Mouse (Mus musculus) heart, embryonic 16.5 days (tissue): ENCODE results near the gene Rundc1. TPM values are rescaled to one million over a fixed set of nuclear protein-coding genes. Genes with fewer than 3 reads are reported as not detected.
A peak's percentile ranks its signal among the peaks of the same experiment; 100 is the strongest.
"Not testable (repeated sequence)": the region's sequence is repeated elsewhere in the genome, so short reads cannot be mapped to it uniquely, and the experiment has no call there.

ENCODE experiments used
- ATAC-seq: fragments of 200-750 bp; cut with Nextera tagmentation; replicated peaks from 2 replicates; pipeline ENCODE4 v1.8.0; 2017; ENCODE audit warnings: moderate number of reproducible peaks; ENCODE audit not compliant: insufficient read depth, low FRiP score; ENCODE audit errors: extremely low read depth
- H3K27ac ChIP-seq: fragments of 300-500 bp; sonication (generic); 2 replicates; pipeline ENCODE4 v1.5.1; 2014; ENCODE audit warnings: mild to moderate bottlenecking, low read length, control low read depth, moderate library complexity
- H3K27me3 ChIP-seq: fragments of 300-500 bp; sonication (generic); 2 replicates; pipeline ENCODE4 v1.6.1; 2014; ENCODE audit warnings: low read length, mixed read lengths; ENCODE audit not compliant: control insufficient read depth, insufficient read depth
- H3K36me3 ChIP-seq: fragments of 300-500 bp; sonication (generic); 2 replicates; pipeline ENCODE4 v1.6.1; 2014; ENCODE audit not compliant: control insufficient read depth, insufficient read depth
- H3K4me1 ChIP-seq: fragments of 300-500 bp; sonication (generic); 2 replicates; pipeline ENCODE4 v1.6.1; 2014; ENCODE audit warnings: low read length, mixed read lengths; ENCODE audit not compliant: control insufficient read depth, insufficient read depth
- H3K4me2 ChIP-seq: fragments of 300-500 bp; sonication (generic); 2 replicates; pipeline ENCODE4 v1.6.1; 2014; ENCODE audit warnings: low read depth, mild to moderate bottlenecking, control low read depth, low read length
- H3K4me3 ChIP-seq: fragments of 300-500 bp; sonication (generic); 2 replicates; pipeline ENCODE4 v1.5.1; 2014; ENCODE audit warnings: mild to moderate bottlenecking, control low read depth, low read length
- H3K9ac ChIP-seq: fragments of 300-500 bp; sonication (generic); 2 replicates; pipeline ENCODE4 v1.6.1; 2014; ENCODE audit warnings: low read length, control low read depth
- H3K9me3 ChIP-seq: fragments of 300-500 bp; sonication (generic); replicated peaks from 2 replicates; pipeline ENCODE4 v1.6.1; 2016; ENCODE audit warnings: low read length; ENCODE audit not compliant: control insufficient read depth
- WGBS: fragments of 180-500 bp; shearing (Covaris S2); extraction: QIAGEN DNeasy Blood & Tissue Kit; methylation state at CpG from one replicate; pipeline ENCODE4 v1.1.7; 2014; 5-methylcytosine and 5-hydroxymethylcytosine counted together
- polyA plus RNA-seq: library from polyadenylated mRNA; unstranded; fragments of >200 nt; fragmentation: Nextera tagmentation; extraction: Ambion mirVana; gene quantifications from 2 replicates; pipeline ENCODE4 v1.2.1, GENCODE M21; 2015

The Rundc1 gene
- polyA plus RNA-seq, 1 experiment from 2014 or later = 15.4 TPM

DNA sequence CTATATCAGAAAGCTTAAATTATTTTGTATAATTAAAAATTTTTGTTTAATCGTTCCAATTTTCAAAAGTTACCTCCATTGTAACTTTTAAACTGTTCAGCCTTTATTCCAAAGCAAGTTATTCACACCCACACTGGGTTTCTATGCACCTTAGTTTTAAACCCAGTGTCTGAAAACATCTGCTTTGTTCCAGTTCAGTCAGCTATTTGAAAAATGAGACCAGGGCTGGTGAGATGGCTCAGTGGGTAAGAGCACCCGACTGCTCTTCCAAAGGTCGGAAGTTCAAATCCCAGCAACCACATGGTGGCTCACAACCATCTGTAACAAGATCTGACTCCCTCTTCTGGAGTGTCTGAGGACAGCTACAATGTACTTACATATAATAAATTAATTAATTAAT lies 13.1 kb downstream of the Rundc1 start:
- H3K36me3 ChIP-seq = peaks cover 15% of the 10 kb centered on the region
- H3K27ac ChIP-seq = not testable (repeated sequence)
- 53% methylated on average over 3 of the region's 3 CpGs for WGBS

DNA sequence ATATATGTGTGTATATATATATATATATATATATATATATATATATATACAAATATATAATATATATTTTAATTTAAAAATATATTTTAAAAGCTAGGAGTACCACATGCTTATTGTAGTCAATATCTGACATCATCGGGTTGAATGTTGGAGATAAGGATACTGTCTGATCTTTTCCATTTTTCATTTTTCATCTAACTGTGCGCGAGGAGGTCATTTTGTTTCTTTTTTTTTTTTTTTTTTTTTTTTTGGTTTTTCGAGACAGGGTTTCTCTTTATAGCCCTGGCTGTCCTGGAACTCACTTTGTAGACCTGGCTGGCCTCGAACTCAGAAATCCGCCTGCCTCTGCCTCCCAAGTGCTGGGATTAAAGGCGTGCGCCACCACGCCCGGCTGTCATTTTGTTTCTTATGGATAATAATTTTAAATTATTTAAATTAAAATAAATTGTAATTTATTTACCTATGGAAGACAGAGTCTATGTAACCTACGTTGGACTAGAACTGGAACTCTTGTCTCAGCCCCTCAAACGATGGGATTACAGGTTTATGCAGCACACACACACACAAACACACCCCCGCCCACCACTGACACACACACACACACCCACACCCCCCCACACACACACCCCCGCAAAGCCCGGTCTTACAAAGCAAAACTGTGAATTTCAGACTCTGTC lies 16.7 kb downstream of the Rundc1 start:
- Histone ChIP-seq H3K4me3 (peak overlapping the region; percentile 43), H3K36me3 (peaks cover 20% of the 10 kb centered on the region), H3K4me2 (peak overlapping the region; percentile 65)
- H3K4me1 ChIP-seq, H3K9me3 ChIP-seq, H3K27me3 ChIP-seq, ATAC-seq, H3K27ac ChIP-seq, H3K9ac ChIP-seq: not testable (repeated sequence)
- WGBS = 36% methylated on average over 14 of the region's 15 CpGs

More for the DNA sequence above, 13.1 kb downstream of the Rundc1 start:
- H3K4me1 ChIP-seq, ATAC-seq, H3K4me2 ChIP-seq, H3K9me3 ChIP-seq, H3K9ac ChIP-seq, H3K4me3 ChIP-seq, H3K27me3 ChIP-seq: not testable (repeated sequence)

GRCm38 (mm10) chr11:101442127-101442693 lies 17.3 kb downstream of the Rundc1 start, which contains the start of gene Rpl27:
TSS of gene Rpl27 (plus strand) at chr11:101442298.
- Histone ChIP-seq H3K4me3 (peak within 1 kb of the TSS; percentile 91), H3K27ac (peak within 1 kb of the TSS; percentile 91), H3K4me1 (peaks cover 7% of the 10 kb centered on the region), H3K9ac (peak within 1 kb of the TSS; percentile 95), H3K4me2 (peak within 1 kb of the TSS; percentile 76), H3K36me3 (peaks cover 20% of the 10 kb centered on the region), H3K27me3 (no peaks in the 10 kb centered on the region), H3K9me3 (no peaks in the 10 kb centered on the region)
- WGBS = under 1% methylated on average over 42 of the region's 42 CpGs
- peak; percentile 99 for ATAC-seq

DNA sequence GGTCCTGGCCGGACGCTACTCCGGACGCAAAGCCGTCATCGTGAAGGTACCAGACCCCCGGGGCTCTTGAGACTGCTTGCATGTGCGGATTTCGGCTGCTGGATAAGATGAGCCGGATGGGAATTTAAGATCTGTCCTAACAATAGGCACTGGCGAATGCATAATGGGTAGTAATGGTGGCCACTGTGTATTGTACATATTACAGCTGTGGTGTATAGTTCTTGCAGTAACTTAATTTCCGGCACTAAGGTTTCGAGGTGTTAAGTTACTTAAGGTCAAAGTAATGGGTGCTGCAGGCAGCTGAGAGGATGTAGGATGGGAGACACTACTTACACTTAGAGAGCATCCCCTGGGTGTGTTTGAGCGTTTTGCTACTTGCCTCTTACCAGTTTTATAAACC lies 17.9 kb downstream of the Rundc1 start:
- peaks cover 20% of the 10 kb centered on the region for H3K36me3 ChIP-seq
- peaks cover 7% of the 10 kb centered on the region for H3K4me1 ChIP-seq
- peak overlapping the region; percentile 76 for H3K4me2 ChIP-seq
- peak overlapping the region; percentile 91 for H3K27ac ChIP-seq
- no peak for ATAC-seq
- under 1% methylated on average over 14 of the region's 14 CpGs for WGBS
- H3K9me3 ChIP-seq = no peaks in the 10 kb centered on the region
- H3K9ac ChIP-seq = peak overlapping the region; percentile 95
- no peaks in the 10 kb centered on the region for H3K27me3 ChIP-seq
- H3K4me3 ChIP-seq = peak overlapping the region; percentile 91

GRCm38 (mm10) chr11:101446319-101446718 lies 21.4 kb downstream of the Rundc1 start:
- H3K9ac ChIP-seq = no peak overlapping the region
- no peaks in the 10 kb centered on the region for H3K9me3 ChIP-seq
- WGBS = 81% methylated on average over 1 of the region's 1 CpGs
- ATAC-seq = no peak
- H3K4me1 ChIP-seq = peaks cover 10% of the 10 kb centered on the region
- H3K4me3 ChIP-seq = no peak overlapping the region
- no peaks in the 10 kb centered on the region for H3K27me3 ChIP-seq
- peaks cover 20% of the 10 kb centered on the region for H3K36me3 ChIP-seq
- no peak overlapping the region for H3K27ac ChIP-seq
- no peak overlapping the region for H3K4me2 ChIP-seq

DNA sequence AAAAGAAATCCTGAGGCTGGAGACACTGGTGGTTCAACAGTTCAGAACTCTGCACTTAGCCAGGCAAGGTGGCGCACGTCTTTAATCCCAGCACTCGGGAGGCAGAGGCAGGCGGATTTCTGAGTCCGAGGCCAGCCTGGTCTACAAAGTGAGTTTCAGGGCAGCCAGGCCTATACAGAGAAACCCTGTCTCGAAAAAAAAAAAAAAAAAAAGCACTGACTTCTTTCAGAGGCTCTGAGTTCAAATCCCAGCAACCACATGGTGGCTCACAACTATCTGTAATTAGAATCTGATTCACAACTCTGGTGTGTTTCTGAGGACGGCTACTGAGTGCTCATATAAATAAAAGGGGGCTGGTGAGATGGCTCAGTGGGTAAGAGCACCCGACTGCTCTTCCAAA lies 22.0 kb downstream of the Rundc1 start:
- H3K36me3 ChIP-seq = peaks cover 20% of the 10 kb centered on the region
- not testable (repeated sequence) for H3K4me2 ChIP-seq, H3K4me3 ChIP-seq, H3K9me3 ChIP-seq, H3K9ac ChIP-seq, H3K4me1 ChIP-seq, ATAC-seq, H3K27me3 ChIP-seq, H3K27ac ChIP-seq
- 90% methylated on average over 8 of the region's 8 CpGs for WGBS

- H3K9ac ChIP-seq = peak overlapping the region; percentile 59
Observed at GRCm38 (mm10) chr11:101447786-101448185, 22.9 kb downstream of the Rundc1 start.

DNA sequence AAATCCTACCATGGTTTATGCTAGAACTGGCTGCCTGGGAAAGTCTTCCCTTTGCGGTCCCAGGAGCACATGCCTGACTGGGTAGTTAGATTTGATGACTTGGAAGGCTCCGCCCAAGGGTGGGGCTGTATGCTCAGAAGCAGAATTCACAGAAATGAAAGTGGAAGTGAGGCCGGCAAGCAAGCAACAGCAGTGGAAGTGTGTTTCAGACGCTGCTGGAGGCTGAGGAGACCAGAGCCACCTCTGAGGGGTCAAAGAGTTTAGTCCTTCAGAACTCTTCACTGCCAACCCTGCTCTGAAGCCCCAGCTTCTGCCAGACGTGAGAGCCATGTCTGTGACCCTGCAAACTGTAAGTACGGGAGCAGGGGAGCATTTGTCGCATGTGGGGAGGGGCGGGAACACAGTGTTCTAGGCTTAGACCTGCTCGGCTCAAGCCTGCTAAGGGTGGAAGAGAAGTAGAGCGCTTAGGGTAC lies 23.4 kb downstream of the Rundc1 start, which contains the start of gene Ifi35:
Ifi35 (plus strand) TSS at position 134 of the 473 bp plus-strand sequence.
- H3K4me1 ChIP-seq = peaks cover 8% of the 10 kb centered on the region
- H3K9ac ChIP-seq = peak within 1 kb of the TSS; percentile 59
- no peaks in the 10 kb centered on the region for H3K27me3 ChIP-seq
- ATAC-seq = peak; percentile 84
- H3K27ac ChIP-seq = peak within 1 kb of the TSS; percentile 87
- peak within 1 kb of the TSS; percentile 56 for H3K4me2 ChIP-seq
- peaks cover 20% of the 10 kb centered on the region for H3K36me3 ChIP-seq
- peak within 1 kb of the TSS; percentile 62 for H3K4me3 ChIP-seq
- WGBS = 14% methylated on average over 10 of the region's 10 CpGs
- H3K9me3 ChIP-seq = no peaks in the 10 kb centered on the region

More at GRCm38 (mm10) chr11:101447786-101448185, 22.9 kb downstream of the Rundc1 start:
- Histone ChIP-seq H3K4me3 (peak overlapping the region; percentile 62), H3K4me1 (peaks cover 12% of the 10 kb centered on the region), H3K4me2 (peak overlapping the region; percentile 56), H3K36me3 (peaks cover 20% of the 10 kb centered on the region), H3K27ac (peak overlapping the region; percentile 87), H3K27me3 (no peaks in the 10 kb centered on the region), H3K9me3 (no peaks in the 10 kb centered on the region)
- no peak for ATAC-seq
- WGBS = 79% methylated on average over 5 of the region's 5 CpGs

GRCm38 (mm10) chr11:101448899-101449298 lies 24.0 kb downstream of the Rundc1 start:
- Histone ChIP-seq H3K27ac (peak overlapping the region; percentile 87), H3K4me3 (peak overlapping the region; percentile 62), H3K4me2 (peak overlapping the region; percentile 56), H3K4me1 (peaks cover 4% of the 10 kb centered on the region; the same call in 1 of the 2 replicates), H3K36me3 (peaks cover 14% of the 10 kb centered on the region), H3K9ac (peak overlapping the region; percentile 59), H3K9me3 (no peaks in the 10 kb centered on the region), H3K27me3 (no peaks in the 10 kb centered on the region)
- 69% methylated on average over 4 of the region's 4 CpGs for WGBS
- no peak; the same call in 1 of the 2 replicates for ATAC-seq
